Mouse (Mus musculus) intestine, postnatal 0 days (tissue): ENCODE data around the gene Ifnab. TPM values are rescaled to one million over a fixed set of nuclear protein-coding genes. Genes with fewer than 3 reads are reported as not detected.
A peak's percentile ranks its signal among the peaks of the same experiment; 100 is the strongest.

Source experiments
- ATAC-seq: fragments of 200-750 bp; cut with Nextera tagmentation; 2 replicates; pipeline ENCODE4 v1.8.0; 2017; ENCODE audit warnings: mild to moderate bottlenecking, moderate TSS enrichment, moderate library complexity
- H3K27ac ChIP-seq: fragments of 300-500 bp; sonication (generic); 2 replicates; pipeline ENCODE4 v1.5.1; 2014; ENCODE audit warnings: mild to moderate bottlenecking, low read depth, low read length, moderate library complexity
- H3K27me3 ChIP-seq: fragments of 300-500 bp; sonication (generic); replicated peaks from 2 replicates; pipeline ENCODE4 v1.6.1; 2014; ENCODE audit warnings: low read length, mixed read lengths; ENCODE audit not compliant: control insufficient read depth, insufficient read depth
- H3K36me3 ChIP-seq: fragments of 300-500 bp; sonication (generic); 2 replicates; pipeline ENCODE4 v1.6.1; 2014; ENCODE audit warnings: mild to moderate bottlenecking, moderate library complexity; ENCODE audit not compliant: control insufficient read depth, insufficient read depth
- H3K4me1 ChIP-seq: fragments of 300-500 bp; sonication (generic); replicated peaks from 2 replicates; pipeline ENCODE4 v1.6.1; 2014; ENCODE audit warnings: antibody characterized with exemption, low read length, mixed read lengths; ENCODE audit not compliant: control insufficient read depth, insufficient read depth
- H3K4me2 ChIP-seq: fragments of 300-500 bp; sonication (generic); replicated peaks from 2 replicates; pipeline ENCODE4 v1.6.1; 2014; ENCODE audit warnings: low read depth, mild to moderate bottlenecking, moderate library complexity
- H3K4me3 ChIP-seq: fragments of 300-500 bp; sonication (generic); 2 replicates; pipeline ENCODE4 v1.5.1; 2014; ENCODE audit warnings: low read depth, low read length
- H3K9ac ChIP-seq: fragments of 300-500 bp; sonication (generic); 2 replicates; pipeline ENCODE4 v1.6.1; 2014; ENCODE audit warnings: mild to moderate bottlenecking, low read depth, low read length
- H3K9me3 ChIP-seq: fragments of 300-500 bp; sonication (generic); 2 replicates; pipeline ENCODE4 v1.6.1; 2016; ENCODE audit warnings: mixed run types; ENCODE audit not compliant: control insufficient read depth
- CTCF ChIP-seq: sonication (generic); IDR thresholded peaks from 2 replicates; pipeline ENCODE4 v1.5.1; 2016; ENCODE audit warnings: low read depth, mild to moderate bottlenecking, control low read depth, antibody characterized with exemption, moderate library complexity
- WGBS: fragments of 180-500 bp; shearing (Covaris S2); extraction: QIAGEN DNeasy Blood & Tissue Kit; methylation state at CpG from one replicate; pipeline ENCODE4 v1.1.7; 2014; 5-methylcytosine and 5-hydroxymethylcytosine counted together
- polyA plus RNA-seq: library from polyadenylated mRNA; unstranded; fragments of >200 nt; fragmentation: Nextera tagmentation; extraction: Ambion mirVana; gene quantifications from 2 replicates; pipeline ENCODE4 v1.2.1, GENCODE M21; 2015

Gene Ifnab
- polyA plus RNA-seq, 1 experiment from 2014 or later, result not detected

- H3K4me1 ChIP-seq, result no peaks in the 10 kb centered on the region
- no peak for ATAC-seq
- no peak overlapping the region for H3K4me2 ChIP-seq
- no peaks in the 10 kb centered on the region for H3K36me3 ChIP-seq
- H3K27ac ChIP-seq, result no peak overlapping the region
- H3K4me3 ChIP-seq, result no peak overlapping the region
- H3K9me3 ChIP-seq, result no peaks in the 10 kb centered on the region
- H3K9ac ChIP-seq, result no peak overlapping the region
- 95% methylated on average over 1 of the region's 1 CpGs for WGBS
- TF ChIP-seq CTCF, result no peak
- H3K27me3 ChIP-seq, result no peaks in the 10 kb centered on the region
These were observed 8.1 kb upstream of the Ifnab start for GRCm38 (mm10) chr4:88699301-88699700.

- H3K4me1 ChIP-seq, result no peaks in the 10 kb centered on the region
- no peaks in the 10 kb centered on the region for H3K36me3 ChIP-seq
- H3K4me2 ChIP-seq, result no peak overlapping the region
- H3K9me3 ChIP-seq, result no peaks in the 10 kb centered on the region
- ATAC-seq, result no peak
- no peak overlapping the region for H3K27ac ChIP-seq
- H3K27me3 ChIP-seq, result no peaks in the 10 kb centered on the region
- TF ChIP-seq CTCF, result no peak
- WGBS, result 73% methylated on average over 5 of the region's 5 CpGs
- no peak overlapping the region for H3K9ac ChIP-seq
- H3K4me3 ChIP-seq, result no peak overlapping the region
These were observed 7.6 kb upstream of the Ifnab start for GRCm38 (mm10) chr4:88698781-88699180.

GRCm38 (mm10) chr4:88697753-88698152 lies 6.6 kb upstream of the Ifnab start:
- Histone ChIP-seq H3K9ac (no peak overlapping the region), H3K4me2 (no peak overlapping the region), H3K9me3 (no peaks in the 10 kb centered on the region), H3K4me1 (no peaks in the 10 kb centered on the region), H3K27ac (no peak overlapping the region), H3K4me3 (no peak overlapping the region), H3K36me3 (no peaks in the 10 kb centered on the region), H3K27me3 (no peaks in the 10 kb centered on the region)
- 64% methylated on average over 4 of the region's 4 CpGs for WGBS
- no peak for TF ChIP-seq CTCF
- no peak for ATAC-seq

DNA sequence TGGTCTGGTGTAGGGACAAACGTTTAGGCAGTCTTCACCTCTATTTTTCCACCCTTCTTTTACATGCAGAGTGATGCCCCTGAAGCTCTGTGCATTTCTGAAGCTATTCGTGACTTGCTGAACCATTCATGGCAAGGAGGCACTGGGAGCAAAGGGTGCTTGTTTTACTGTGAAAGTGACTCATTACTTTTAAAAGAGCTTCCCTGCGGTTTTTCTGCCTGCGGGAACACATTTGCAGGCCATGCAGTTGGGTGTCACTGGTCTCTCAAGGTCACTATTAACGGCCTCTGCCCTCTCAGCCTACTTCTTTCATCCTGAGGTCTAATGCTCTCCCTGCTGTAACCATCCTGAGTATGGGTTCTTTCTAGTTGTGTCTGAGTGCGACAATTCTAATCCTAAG lies 5.9 kb upstream of the Ifnab start:
- H3K9ac ChIP-seq, result no peak overlapping the region
- H3K9me3 ChIP-seq, result no peaks in the 10 kb centered on the region
- no peaks in the 10 kb centered on the region for H3K4me1 ChIP-seq
- 57% methylated on average over 6 of the region's 6 CpGs for WGBS
- H3K36me3 ChIP-seq, result no peaks in the 10 kb centered on the region
- no peak overlapping the region for H3K4me2 ChIP-seq
- ATAC-seq, result no peak
- no peaks in the 10 kb centered on the region for H3K27me3 ChIP-seq
- no peak overlapping the region for H3K4me3 ChIP-seq
- no peak for TF ChIP-seq CTCF
- no peak overlapping the region for H3K27ac ChIP-seq

DNA sequence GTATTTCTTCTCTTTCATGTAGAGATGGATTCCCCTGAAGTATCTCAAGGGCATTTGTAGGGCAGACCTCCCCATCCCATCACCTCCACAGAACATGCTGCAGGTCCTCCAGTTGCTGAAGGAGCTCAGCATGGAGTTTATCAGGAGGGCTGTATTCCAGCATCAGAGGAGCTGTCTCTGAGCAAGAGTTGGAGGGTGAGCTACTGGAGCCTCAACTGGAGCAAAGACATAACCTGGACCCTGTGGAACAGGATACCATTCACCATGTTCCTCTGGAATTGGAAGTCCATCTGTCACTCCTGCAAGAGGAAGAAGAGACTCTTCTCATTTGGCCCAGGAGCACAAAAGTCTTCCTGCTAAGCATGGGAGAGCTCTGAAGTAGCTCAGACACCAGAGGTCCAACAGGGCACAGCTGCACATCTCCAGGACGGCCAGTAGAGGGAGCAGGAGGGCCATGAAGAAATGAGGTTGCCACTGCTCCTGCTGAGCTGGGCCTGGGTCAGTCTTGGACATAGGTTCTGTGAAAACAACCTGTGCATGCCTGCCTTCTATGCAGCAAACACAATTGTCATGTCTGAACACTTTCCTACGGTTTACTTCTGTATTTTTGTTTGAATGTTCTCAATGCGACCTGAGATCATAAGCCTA lies 5.2 kb upstream of the Ifnab start:
- H3K27ac ChIP-seq, result no peak overlapping the region
- H3K9me3 ChIP-seq, result no peaks in the 10 kb centered on the region
- no peak overlapping the region for H3K4me2 ChIP-seq
- H3K9ac ChIP-seq, result no peak overlapping the region
- ATAC-seq, result peak; percentile 59; the same call in 1 of the 2 replicates
- peak; percentile 99 for TF ChIP-seq CTCF
- H3K4me1 ChIP-seq, result no peaks in the 10 kb centered on the region
- no peak overlapping the region for H3K4me3 ChIP-seq
- no peaks in the 10 kb centered on the region for H3K36me3 ChIP-seq
- 30% methylated on average over 3 of the region's 3 CpGs for WGBS
- no peaks in the 10 kb centered on the region for H3K27me3 ChIP-seq

GRCm38 (mm10) chr4:88693392-88693791 lies 2.2 kb upstream of the Ifnab start:
- Histone ChIP-seq H3K36me3 (no peaks in the 10 kb centered on the region), H3K4me1 (no peaks in the 10 kb centered on the region), H3K9me3 (no peaks in the 10 kb centered on the region), H3K27me3 (no peaks in the 10 kb centered on the region), H3K4me3 (no peak overlapping the region), H3K27ac (no peak overlapping the region), H3K9ac (no peak overlapping the region), H3K4me2 (no peak overlapping the region)
- TF ChIP-seq CTCF, result no peak
- no peak for ATAC-seq
- 82% methylated on average over 2 of the region's 2 CpGs for WGBS

GRCm38 (mm10) chr4:88692537-88692936 lies 1.4 kb upstream of the Ifnab start:
- H3K4me2 ChIP-seq, result no peak overlapping the region
- no peaks in the 10 kb centered on the region for H3K36me3 ChIP-seq
- H3K9ac ChIP-seq, result no peak overlapping the region
- no peak for TF ChIP-seq CTCF
- no peaks in the 10 kb centered on the region for H3K9me3 ChIP-seq
- H3K4me3 ChIP-seq, result no peak overlapping the region
- H3K27ac ChIP-seq, result no peak overlapping the region
- no peaks in the 10 kb centered on the region for H3K4me1 ChIP-seq
- no peak for ATAC-seq
- no peaks in the 10 kb centered on the region for H3K27me3 ChIP-seq
- 80% methylated on average over 1 of the region's 1 CpGs for WGBS
